18 mouse cellular contexts compared by ENCODE assay signal in genomic region chr2:143701141-143701540, GRCm38 (mm10).
A peak's percentile ranks its signal among the peaks of the same experiment; 100 is the strongest.
DNase-seq lines count a peak whose midpoint lies in the region; ATAC-seq lines count a peak whose summit lies in the region.
"Had no signal": no experiment of that assay in that cellular context is flagged by ENCODE, and none has a peak within 500 bp of the region (broad histone marks: within the 10 kb centered on the region; RNA-seq: fewer than 3 reads in every experiment).

No protein-coding gene starts in this region.

- no peaks in the 10 kb centered on the region for H3K36me3 ChIP-seq in hindbrain, embryonic 16.5 days (ENCODE audit: control insufficient read depth, insufficient read depth, low read length)
- no peaks in the 10 kb centered on the region for H3K36me3 ChIP-seq in hindbrain, embryonic 13.5 days
- H3K36me3 ChIP-seq: embryonic facial prominence, embryonic 15.5 days; forebrain, embryonic 15.5 days; heart, embryonic 10.5 days; intestine, embryonic 15.5 days; limb, embryonic 13.5 days; liver, embryonic 15.5 days; neural tube, embryonic 13.5 days had no signal

- H3K9ac ChIP-seq in hindbrain, embryonic 16.5 days (ENCODE audit: low read depth, low read length) = no peak overlapping the region
- H3K9ac ChIP-seq in hindbrain, embryonic 13.5 days = no peak overlapping the region
- H3K9ac ChIP-seq: embryonic facial prominence, embryonic 15.5 days; forebrain, embryonic 15.5 days; intestine, embryonic 15.5 days; limb, embryonic 13.5 days; liver, embryonic 15.5 days; neural tube, embryonic 13.5 days had no signal

- peak; percentile 33 to 47 for DNase-seq in right cerebral cortex, postnatal 10 days (ENCODE audit: low spot score in 2 of 2)
- no peak for DNase-seq in right cerebral cortex, postnatal 4 days
- DNase-seq in cerebellum, adult 9-11 months = peak; percentile 91
- no peak for DNase-seq in urinary bladder, adult 18-20 months (ENCODE audit: low spot score in 2 of 2)
- no peak for DNase-seq in spleen, adult 12 weeks (ENCODE audit: low spot score)
- DNase-seq: gastrocnemius, postnatal 10 days; lung, postnatal 10 days; thymus, postnatal 36 days had no signal

- H3K4me3 ChIP-seq in hindbrain, embryonic 16.5 days (ENCODE audit: low read length) = no peak overlapping the region
- no peak overlapping the region for H3K4me3 ChIP-seq in hindbrain, embryonic 13.5 days
- H3K4me3 ChIP-seq: embryonic facial prominence, embryonic 15.5 days; forebrain, embryonic 15.5 days; heart, embryonic 10.5 days; intestine, embryonic 15.5 days; limb, embryonic 13.5 days; liver, embryonic 15.5 days; megakaryocyte, embryonic 14.5 days; neural tube, embryonic 13.5 days had no signal

- peak; percentile 58; the same call in 1 of the 2 replicates for ATAC-seq in hindbrain, embryonic 16.5 days
- no peak for ATAC-seq in hindbrain, embryonic 13.5 days (ENCODE audit: low FRiP score)
- ATAC-seq: forebrain, embryonic 15.5 days; intestine, embryonic 15.5 days had no signal

- H3K27ac ChIP-seq in hindbrain, embryonic 16.5 days (ENCODE audit: low read depth, low read length) = no peak overlapping the region; the same call in 1 of the 2 replicates
- no peak overlapping the region for H3K27ac ChIP-seq in hindbrain, embryonic 13.5 days
- H3K27ac ChIP-seq: embryonic facial prominence, embryonic 15.5 days; forebrain, embryonic 15.5 days; heart, embryonic 10.5 days; intestine, embryonic 15.5 days; limb, embryonic 13.5 days; liver, embryonic 15.5 days; neural tube, embryonic 13.5 days had no signal

- no peaks in the 10 kb centered on the region for H3K9me3 ChIP-seq in hindbrain, embryonic 16.5 days (ENCODE audit: control insufficient read depth, low read length)
- no peaks in the 10 kb centered on the region for H3K9me3 ChIP-seq in hindbrain, embryonic 13.5 days
- H3K9me3 ChIP-seq: embryonic facial prominence, embryonic 15.5 days; forebrain, embryonic 15.5 days; heart, embryonic 10.5 days; intestine, embryonic 15.5 days; limb, embryonic 13.5 days; liver, embryonic 15.5 days; neural tube, embryonic 13.5 days had no signal

- no peaks in the 10 kb centered on the region for H3K27me3 ChIP-seq in hindbrain, embryonic 16.5 days (replicated peaks; ENCODE audit: control insufficient read depth, insufficient read depth, low read length)
- no peaks in the 10 kb centered on the region for H3K27me3 ChIP-seq in hindbrain, embryonic 13.5 days
- H3K27me3 ChIP-seq: embryonic facial prominence, embryonic 15.5 days; forebrain, embryonic 15.5 days; intestine, embryonic 15.5 days; limb, embryonic 13.5 days; liver, embryonic 15.5 days; megakaryocyte, embryonic 14.5 days; neural tube, embryonic 13.5 days had no signal

- H3K4me1 ChIP-seq in hindbrain, embryonic 16.5 days (ENCODE audit: control insufficient read depth, insufficient read depth, low read depth, low read length) = no peaks in the 10 kb centered on the region
- H3K4me1 ChIP-seq in hindbrain, embryonic 13.5 days (replicated peaks) = peaks cover 7% of the 10 kb centered on the region
- H3K4me1 ChIP-seq: forebrain, embryonic 15.5 days; intestine, embryonic 15.5 days; limb, embryonic 13.5 days; liver, embryonic 15.5 days; megakaryocyte, embryonic 14.5 days had no signal

- 69% methylated on average over 5 of the region's 5 CpGs for WGBS in hindbrain, embryonic 16.5 days
- WGBS in hindbrain, embryonic 13.5 days = 85% methylated on average over 5 of the region's 5 CpGs

- no peak overlapping the region for H3K4me2 ChIP-seq in hindbrain, embryonic 16.5 days (ENCODE audit: low read length)
- H3K4me2 ChIP-seq in hindbrain, embryonic 13.5 days = no peak overlapping the region
- H3K4me2 ChIP-seq: embryonic facial prominence, embryonic 15.5 days; forebrain, embryonic 15.5 days; intestine, embryonic 15.5 days; limb, embryonic 13.5 days; liver, embryonic 15.5 days; neural tube, embryonic 13.5 days had no signal

Comparison
In these comparisons a context has a peak if more than half of its experiments do, and no peak if none do; other contexts are left out.
1. DNase-seq: peak in right cerebral cortex, postnatal 10 days (2 of 2) and cerebellum, adult 9-11 months (single experiment); none in right cerebral cortex, postnatal 4 days (single experiment), urinary bladder, adult 18-20 months (0 of 2) and spleen, adult 12 weeks (single experiment).